Mouse (Mus musculus) effector memory CD4-positive, alpha-beta T cell, adult 7 months (primary cell): ENCODE data around the gene Nutm2. TPM values are rescaled to one million over a fixed set of nuclear protein-coding genes. Genes with fewer than 3 reads are reported as not detected.

ENCODE experiments used
- polyA plus RNA-seq: library from polyadenylated mRNA; unstranded; fragments of 100-300 nt; shearing (Covaris generic); gene quantifications from one replicate; pipeline ENCODE4 v1.2.1, GENCODE M21; 2017

The Nutm2 gene
- not detected for polyA plus RNA-seq

DNA sequence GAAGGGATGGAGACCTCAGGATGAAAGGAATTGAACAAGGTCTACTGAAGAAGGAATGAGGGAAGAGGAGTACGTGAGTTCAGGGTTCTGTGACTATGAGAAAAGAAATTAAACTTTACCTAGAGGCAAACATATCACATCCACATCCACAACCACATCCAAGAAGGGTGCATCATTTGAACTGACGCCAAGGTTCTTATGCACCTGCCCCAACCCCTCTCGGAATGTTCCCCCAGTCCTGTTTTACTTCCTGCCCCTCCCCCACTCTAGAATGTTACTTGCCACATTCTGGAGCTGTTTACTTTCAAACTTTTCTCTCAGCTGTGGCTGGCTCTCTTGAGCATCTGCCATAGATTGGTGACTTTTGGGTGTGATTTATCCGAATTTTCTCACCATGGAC is at the start of gene Nutm2:
Nutm2 (plus strand) TSS at position 301 of the 400 bp plus-strand sequence.

DNA sequence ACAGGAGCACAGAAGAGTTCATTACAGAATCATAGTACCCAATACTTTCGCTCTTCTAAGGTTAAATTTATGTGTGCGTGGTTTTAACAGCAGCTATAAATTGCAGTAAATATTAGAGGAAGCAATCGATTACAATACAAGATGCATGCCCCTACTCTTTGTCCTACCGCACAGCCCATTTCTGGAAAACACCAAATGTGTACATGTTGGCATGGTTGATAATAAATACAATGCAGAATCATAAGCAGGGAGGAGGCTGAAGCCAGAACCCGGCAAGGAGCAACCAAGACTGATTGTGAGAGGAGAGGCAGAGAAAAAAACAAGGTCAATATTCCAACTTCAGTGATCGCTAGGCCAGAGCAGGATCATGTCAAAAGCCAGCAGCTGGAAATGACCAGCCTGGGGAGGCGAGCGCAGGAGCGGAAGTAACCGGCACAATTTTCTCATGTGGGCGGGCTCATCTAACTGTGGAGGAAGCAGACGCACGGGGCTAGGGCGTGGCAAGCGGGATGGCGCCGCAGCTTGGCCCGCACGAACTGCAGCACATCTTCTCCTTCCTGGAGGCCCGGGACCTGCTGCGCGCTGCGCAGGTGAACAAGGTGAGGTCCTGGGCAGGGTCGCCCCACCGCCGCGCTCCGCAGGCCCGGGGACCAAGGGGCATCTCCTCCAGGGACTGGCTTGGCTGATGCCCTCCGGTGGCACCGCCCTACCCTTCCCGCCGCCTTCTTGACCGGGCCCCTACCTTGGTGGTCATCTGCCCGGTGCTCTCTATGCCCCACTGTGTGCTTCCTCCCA is 49.5 kb upstream of the Nutm2 start, which contains the start of gene Fbxw17:
Fbxw17 (plus strand) TSS at position 476 of the 795 bp plus-strand sequence.

GRCm38 (mm10) chr13:50443812-50444211 is 23.3 kb upstream of the Nutm2 start, which contains the start of gene Gm47429:
TSS of gene Gm47429 (minus strand) at chr13:50443912.

Other genes starting within 250 kb of the Nutm2 start
- not detected for gene Gm906, start 217.0 kb upstream of the Nutm2 start, polyA plus RNA-seq
- gene Fbxw17, start 49.4 kb upstream of the Nutm2 start, polyA plus RNA-seq = 28.7 TPM
- gene Gm47429, start 23.4 kb upstream of the Nutm2 start, polyA plus RNA-seq = not detected
- gene Gm904, start 175.9 kb downstream of the Nutm2 start, polyA plus RNA-seq = not detected
- gene Gm8765, start 231.0 kb downstream of the Nutm2 start, polyA plus RNA-seq = not detected